Mouse (Mus musculus): ENCODE results near the gene Ddx20. TPM values are rescaled to one million over a fixed set of nuclear protein-coding genes. Genes with fewer than 3 reads are reported as not detected.
A peak's percentile ranks its signal among the peaks of the same experiment; 100 is the strongest.

The Ddx20 gene
- polyA plus RNA-seq, 1 experiment from 2014 or later: 33.0 TPM

- Histone ChIP-seq H3K4me3 (replicated peaks; ENCODE audit: low read length) (no peak overlapping the region), H3K36me3 (ENCODE audit: control insufficient read depth, insufficient read depth, low read length) (no peaks in the 10 kb centered on the region), H3K4me2 (ENCODE audit: low read depth, low read length) (no peak overlapping the region), H3K27ac (ENCODE audit: low read length) (no peak overlapping the region), H3K27me3 (ENCODE audit: control insufficient read depth, insufficient read depth, low read length) (no peaks in the 10 kb centered on the region), H3K9ac (ENCODE audit: low read length) (no peak overlapping the region), H3K9me3 (replicated peaks; ENCODE audit: control insufficient read depth, low read length) (no peaks in the 10 kb centered on the region), H3K4me1 (ENCODE audit: control insufficient read depth, insufficient read depth, low read length) (no peaks in the 10 kb centered on the region)
- WGBS: 60% methylated on average over 4 of the region's 4 CpGs
- no peak for ATAC-seq (ENCODE audit: insufficient read depth, low FRiP score)
These were observed 33.1 kb upstream of the Ddx20 start for GRCm38 (mm10) chr3:105720514-105720913.

- WGBS: 72% methylated on average over 4 of the region's 4 CpGs
These were observed 32.6 kb upstream of the Ddx20 start for GRCm38 (mm10) chr3:105719979-105720378.

GRCm38 (mm10) chr3:105718746-105719145, 31.4 kb upstream of the Ddx20 start:
- Histone ChIP-seq H3K4me1 (ENCODE audit: control insufficient read depth, insufficient read depth, low read length) (no peaks in the 10 kb centered on the region), H3K27ac (ENCODE audit: low read length) (no peak overlapping the region), H3K36me3 (ENCODE audit: control insufficient read depth, insufficient read depth, low read length) (no peaks in the 10 kb centered on the region), H3K9ac (ENCODE audit: low read length) (no peak overlapping the region), H3K9me3 (replicated peaks; ENCODE audit: control insufficient read depth, low read length) (no peaks in the 10 kb centered on the region), H3K27me3 (ENCODE audit: control insufficient read depth, insufficient read depth, low read length) (no peaks in the 10 kb centered on the region), H3K4me3 (replicated peaks; ENCODE audit: low read length) (no peak overlapping the region), H3K4me2 (ENCODE audit: low read depth, low read length) (no peak overlapping the region)
- no peak for ATAC-seq (ENCODE audit: insufficient read depth, low FRiP score)
- WGBS: 46% methylated on average over 4 of the region's 4 CpGs

More at GRCm38 (mm10) chr3:105719979-105720378, 32.6 kb upstream of the Ddx20 start:
- no peaks in the 10 kb centered on the region for H3K36me3 ChIP-seq (ENCODE audit: control insufficient read depth, insufficient read depth, low read length)
- no peak overlapping the region for H3K4me3 ChIP-seq (replicated peaks; ENCODE audit: low read length)
- no peak for ATAC-seq (ENCODE audit: insufficient read depth, low FRiP score)
- H3K4me2 ChIP-seq (ENCODE audit: low read depth, low read length): no peak overlapping the region
- no peak overlapping the region for H3K9ac ChIP-seq (ENCODE audit: low read length)
- no peak overlapping the region for H3K27ac ChIP-seq (ENCODE audit: low read length)
- no peaks in the 10 kb centered on the region for H3K4me1 ChIP-seq (ENCODE audit: control insufficient read depth, insufficient read depth, low read length)
- H3K27me3 ChIP-seq (ENCODE audit: control insufficient read depth, insufficient read depth, low read length): no peaks in the 10 kb centered on the region
- H3K9me3 ChIP-seq (replicated peaks; ENCODE audit: control insufficient read depth, low read length): no peaks in the 10 kb centered on the region

- 0 out of 2 replicates have a peak, but pooled peaks have one; percentile 27 for ATAC-seq (ENCODE audit: insufficient read depth, low FRiP score)
- no peaks in the 10 kb centered on the region for H3K4me1 ChIP-seq (ENCODE audit: control insufficient read depth, insufficient read depth, low read length)
- H3K4me3 ChIP-seq (replicated peaks; ENCODE audit: low read length): no peak overlapping the region
- no peaks in the 10 kb centered on the region for H3K9me3 ChIP-seq (replicated peaks; ENCODE audit: control insufficient read depth, low read length)
- no peak overlapping the region for H3K4me2 ChIP-seq (ENCODE audit: low read depth, low read length)
- H3K27me3 ChIP-seq (ENCODE audit: control insufficient read depth, insufficient read depth, low read length): no peaks in the 10 kb centered on the region
- WGBS: 71% methylated on average over 11 of the region's 11 CpGs
- H3K36me3 ChIP-seq (ENCODE audit: control insufficient read depth, insufficient read depth, low read length): no peaks in the 10 kb centered on the region
- no peak overlapping the region for H3K9ac ChIP-seq (ENCODE audit: low read length)
- H3K27ac ChIP-seq (ENCODE audit: low read length): no peak overlapping the region
These were observed 30.6 kb upstream of the Ddx20 start for GRCm38 (mm10) chr3:105717856-105718555.

GRCm38 (mm10) chr3:105716353-105717000, 29.1 kb upstream of the Ddx20 start:
- Histone ChIP-seq H3K4me2 (ENCODE audit: low read depth, low read length) (no peak overlapping the region), H3K9me3 (replicated peaks; ENCODE audit: control insufficient read depth, low read length) (no peaks in the 10 kb centered on the region), H3K4me1 (ENCODE audit: control insufficient read depth, insufficient read depth, low read length) (0 out of 2 replicates have a peak, but pooled peaks cover 2% of the 10 kb centered on the region), H3K36me3 (ENCODE audit: control insufficient read depth, insufficient read depth, low read length) (no peaks in the 10 kb centered on the region), H3K27ac (ENCODE audit: low read length) (no peak overlapping the region), H3K27me3 (ENCODE audit: control insufficient read depth, insufficient read depth, low read length) (no peaks in the 10 kb centered on the region), H3K9ac (ENCODE audit: low read length) (no peak overlapping the region), H3K4me3 (replicated peaks; ENCODE audit: low read length) (no peak overlapping the region)
- WGBS: 62% methylated on average over 18 of the region's 18 CpGs
- no peak for ATAC-seq (ENCODE audit: insufficient read depth, low FRiP score)

- H3K4me2 ChIP-seq (ENCODE audit: low read depth, low read length): no peak overlapping the region
- no peak overlapping the region for H3K27ac ChIP-seq (ENCODE audit: low read length)
- H3K4me3 ChIP-seq (replicated peaks; ENCODE audit: low read length): no peak overlapping the region
- no peak overlapping the region for H3K9ac ChIP-seq (ENCODE audit: low read length)
- no peaks in the 10 kb centered on the region for H3K9me3 ChIP-seq (replicated peaks; ENCODE audit: control insufficient read depth, low read length)
- no peaks in the 10 kb centered on the region for H3K36me3 ChIP-seq (ENCODE audit: control insufficient read depth, insufficient read depth, low read length)
- 0 out of 2 replicates have a peak, but pooled peaks cover 5% of the 10 kb centered on the region for H3K4me1 ChIP-seq (ENCODE audit: control insufficient read depth, insufficient read depth, low read length)
- H3K27me3 ChIP-seq (ENCODE audit: control insufficient read depth, insufficient read depth, low read length): no peaks in the 10 kb centered on the region
- ATAC-seq (ENCODE audit: insufficient read depth, low FRiP score): no peak
These were observed 27.4 kb upstream of the Ddx20 start for GRCm38 (mm10) chr3:105714820-105715167.

GRCm38 (mm10) chr3:105714091-105714819, 26.9 kb upstream of the Ddx20 start:
- Histone ChIP-seq H3K4me2 (ENCODE audit: low read depth, low read length) (no peak overlapping the region), H3K9me3 (replicated peaks; ENCODE audit: control insufficient read depth, low read length) (no peaks in the 10 kb centered on the region), H3K27me3 (ENCODE audit: control insufficient read depth, insufficient read depth, low read length) (no peaks in the 10 kb centered on the region), H3K9ac (ENCODE audit: low read length) (0 out of 2 replicates have a peak overlapping the region, but pooled peaks have one; percentile 24), H3K27ac (ENCODE audit: low read length) (no peak overlapping the region), H3K36me3 (ENCODE audit: control insufficient read depth, insufficient read depth, low read length) (no peaks in the 10 kb centered on the region), H3K4me3 (replicated peaks; ENCODE audit: low read length) (no peak overlapping the region), H3K4me1 (ENCODE audit: control insufficient read depth, insufficient read depth, low read length) (0 out of 2 replicates have a peak, but pooled peaks cover 5% of the 10 kb centered on the region)
- WGBS: 21% methylated on average over 8 of the region's 8 CpGs
- no peak for ATAC-seq (ENCODE audit: insufficient read depth, low FRiP score)

- no peak overlapping the region for H3K4me2 ChIP-seq (ENCODE audit: low read depth, low read length)
- no peak overlapping the region for H3K27ac ChIP-seq (ENCODE audit: low read length)
- no peaks in the 10 kb centered on the region for H3K36me3 ChIP-seq (ENCODE audit: control insufficient read depth, insufficient read depth, low read length)
- no peak overlapping the region for H3K4me3 ChIP-seq (replicated peaks; ENCODE audit: low read length)
- H3K9me3 ChIP-seq (replicated peaks; ENCODE audit: control insufficient read depth, low read length): no peaks in the 10 kb centered on the region
- no peaks in the 10 kb centered on the region for H3K27me3 ChIP-seq (ENCODE audit: control insufficient read depth, insufficient read depth, low read length)
- H3K9ac ChIP-seq (ENCODE audit: low read length): no peak overlapping the region
- H3K4me1 ChIP-seq (ENCODE audit: control insufficient read depth, insufficient read depth, low read length): peaks cover 5% of the 10 kb centered on the region; the same call in 1 of the 2 replicates
- no peak for ATAC-seq (ENCODE audit: insufficient read depth, low FRiP score)
These were observed 25.5 kb upstream of the Ddx20 start for GRCm38 (mm10) chr3:105712827-105713226.

- Histone ChIP-seq H3K9me3 (replicated peaks; ENCODE audit: control insufficient read depth, low read length) (no peaks in the 10 kb centered on the region), H3K4me2 (ENCODE audit: low read depth, low read length) (no peak overlapping the region), H3K4me1 (ENCODE audit: control insufficient read depth, insufficient read depth, low read length) (peaks cover 5% of the 10 kb centered on the region; the same call in 1 of the 2 replicates), H3K9ac (ENCODE audit: low read length) (no peak overlapping the region), H3K27me3 (ENCODE audit: control insufficient read depth, insufficient read depth, low read length) (no peaks in the 10 kb centered on the region), H3K27ac (ENCODE audit: low read length) (no peak overlapping the region), H3K36me3 (ENCODE audit: control insufficient read depth, insufficient read depth, low read length) (no peaks in the 10 kb centered on the region), H3K4me3 (replicated peaks; ENCODE audit: low read length) (no peak overlapping the region)
- no peak for ATAC-seq (ENCODE audit: insufficient read depth, low FRiP score)
- WGBS: 61% methylated on average over 7 of the region's 7 CpGs
These were observed 24.4 kb upstream of the Ddx20 start for GRCm38 (mm10) chr3:105711741-105712140.

Measured in stomach, embryonic 16.5 days (tissue).